Mouse (Mus musculus): ENCODE data around the gene Cracr2b. TPM values are rescaled to one million over a fixed set of nuclear protein-coding genes. Genes with fewer than 3 reads are reported as not detected.

Cracr2b gene
- polyA plus RNA-seq, 1 experiment from 2014 or later = 6.9 TPM

DNA sequence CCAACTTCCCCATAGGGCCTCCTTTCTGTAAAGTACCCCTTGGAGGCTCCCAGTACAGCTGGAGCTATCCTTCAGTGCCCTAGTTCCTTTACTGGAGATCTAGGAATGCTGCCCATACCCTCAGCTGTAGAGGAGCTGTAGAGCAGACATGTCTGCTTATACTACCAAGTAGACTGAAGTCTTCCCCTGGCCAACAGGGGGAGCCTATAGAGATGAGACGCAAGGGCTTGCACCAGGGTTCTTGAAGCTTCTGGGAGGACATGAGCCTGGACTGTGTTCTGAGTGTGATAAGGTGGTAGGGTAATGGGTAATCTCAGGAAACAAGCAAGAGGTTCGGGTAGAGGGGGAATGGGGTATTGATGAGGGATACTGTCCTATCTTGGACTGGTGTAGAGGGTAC is 30.3 kb downstream of the Cracr2b start:
- H3K27me3 ChIP-seq = no peaks in the 10 kb centered on the region
- no peak overlapping the region for H3K4me3 ChIP-seq
- no peaks in the 10 kb centered on the region for H3K9me3 ChIP-seq
- H3K4me1 ChIP-seq (replicated peaks) = peaks cover 14% of the 10 kb centered on the region
- 74% methylated on average over 2 of the region's 2 CpGs for WGBS
- H3K27ac ChIP-seq = no peak overlapping the region
- no peak for ATAC-seq (ENCODE audit: low FRiP score)
- no peak overlapping the region for H3K9ac ChIP-seq
- peaks cover 43% of the 10 kb centered on the region for H3K36me3 ChIP-seq
- H3K4me2 ChIP-seq = no peak overlapping the region

DNA sequence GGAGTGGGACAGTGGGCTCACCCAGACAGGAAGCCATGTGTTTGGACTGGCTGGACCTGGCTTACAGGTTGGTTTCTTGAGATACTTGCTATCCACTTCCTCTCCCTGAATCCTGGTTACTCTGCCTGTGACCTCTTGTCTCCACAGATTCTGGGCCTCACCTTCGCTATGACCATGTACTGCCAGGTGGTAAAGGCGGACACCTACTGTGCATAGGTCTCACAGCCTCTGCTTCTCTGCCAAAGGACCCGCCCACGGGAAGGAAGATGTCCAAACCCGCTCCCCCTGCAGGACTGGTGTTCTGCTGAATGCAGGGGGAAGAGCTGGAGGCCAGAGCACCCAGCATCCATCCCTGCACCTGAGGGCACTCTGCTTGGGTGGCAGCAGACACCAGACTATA is 31.8 kb downstream of the Cracr2b start:
- Histone ChIP-seq H3K4me3 (no peak overlapping the region), H3K27ac (no peak overlapping the region), H3K4me2 (no peak overlapping the region), H3K9me3 (no peaks in the 10 kb centered on the region), H3K36me3 (peaks cover 57% of the 10 kb centered on the region), H3K4me1 (replicated peaks) (no peaks in the 10 kb centered on the region), H3K27me3 (no peaks in the 10 kb centered on the region), H3K9ac (no peak overlapping the region)
- WGBS = 85% methylated on average over 5 of the region's 5 CpGs
- ATAC-seq (ENCODE audit: low FRiP score) = no peak

DNA sequence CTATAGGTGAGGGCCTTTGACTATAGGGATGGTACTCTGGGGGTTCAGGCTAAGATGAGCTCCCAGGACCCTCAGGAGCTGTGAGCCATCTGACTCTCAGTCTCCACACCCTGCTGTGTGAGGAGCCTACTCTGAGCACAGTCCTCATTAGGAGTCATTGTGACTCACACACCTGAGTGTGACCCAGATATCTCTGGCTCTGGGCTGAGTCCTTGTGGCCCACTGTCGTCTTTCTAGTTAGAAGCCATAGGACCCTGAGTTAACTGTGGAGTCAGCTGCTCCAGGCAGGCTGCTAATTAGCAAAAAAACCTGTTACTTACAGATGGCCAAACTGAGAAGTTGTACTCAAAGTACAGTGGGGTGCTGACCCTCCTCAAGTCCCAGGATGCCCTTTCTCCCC is 32.8 kb downstream of the Cracr2b start:
- Histone ChIP-seq H3K27me3 (no peaks in the 10 kb centered on the region), H3K27ac (no peak overlapping the region), H3K4me2 (no peak overlapping the region), H3K4me3 (no peak overlapping the region), H3K4me1 (replicated peaks) (no peaks in the 10 kb centered on the region), H3K36me3 (peaks cover 63% of the 10 kb centered on the region), H3K9ac (no peak overlapping the region), H3K9me3 (no peaks in the 10 kb centered on the region)
- 90% methylated on average over 1 of the region's 1 CpGs for WGBS
- ATAC-seq (ENCODE audit: low FRiP score) = no peak

DNA sequence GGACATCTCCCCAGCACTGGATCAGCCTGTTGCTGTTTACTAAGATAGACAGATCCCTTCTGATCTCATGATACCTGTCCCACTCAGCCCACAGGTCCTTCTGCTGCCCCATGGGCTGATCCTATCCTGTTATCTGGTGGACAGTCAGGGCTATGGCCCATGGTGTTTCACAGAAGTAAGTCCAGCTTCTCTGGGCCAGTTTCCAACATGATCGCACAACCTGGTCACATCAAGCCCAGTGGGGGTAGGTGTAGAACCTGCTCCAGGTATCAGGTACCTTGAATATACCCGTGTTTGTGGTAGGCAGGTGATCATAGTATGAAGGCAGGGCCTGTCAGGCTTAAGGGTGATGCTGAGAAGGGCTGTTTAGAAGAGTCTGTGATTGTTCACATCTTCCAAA is 34.5 kb downstream of the Cracr2b start:
- no peaks in the 10 kb centered on the region for H3K9me3 ChIP-seq
- no peak for ATAC-seq (ENCODE audit: low FRiP score)
- no peak overlapping the region for H3K9ac ChIP-seq
- no peak overlapping the region for H3K4me3 ChIP-seq
- no peaks in the 10 kb centered on the region for H3K27me3 ChIP-seq
- WGBS = 86% methylated on average over 2 of the region's 2 CpGs
- no peaks in the 10 kb centered on the region for H3K4me1 ChIP-seq (replicated peaks)
- H3K36me3 ChIP-seq = peaks cover 80% of the 10 kb centered on the region
- H3K4me2 ChIP-seq = no peak overlapping the region
- H3K27ac ChIP-seq = no peak overlapping the region

DNA sequence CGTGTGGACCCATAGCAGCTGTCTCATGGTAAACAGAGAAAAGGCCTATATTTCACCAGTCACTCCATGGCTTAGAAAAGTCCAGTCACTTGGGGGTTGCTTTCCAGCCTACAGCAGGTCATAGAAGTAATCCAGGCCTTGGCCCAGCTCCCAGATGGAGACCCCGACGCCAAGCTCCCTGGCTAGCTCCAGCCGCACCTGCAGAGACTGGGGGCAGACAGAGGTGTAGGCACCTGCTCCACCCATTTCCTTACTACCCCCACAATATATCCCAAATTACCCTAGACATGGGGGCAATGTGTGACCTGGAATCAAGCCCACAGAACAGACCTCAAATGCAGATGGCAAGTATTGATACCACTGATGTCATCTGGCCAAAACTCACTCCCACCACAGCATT is 35.0 kb downstream of the Cracr2b start:
- no peaks in the 10 kb centered on the region for H3K27me3 ChIP-seq
- H3K9ac ChIP-seq = no peak overlapping the region
- H3K36me3 ChIP-seq = peaks cover 83% of the 10 kb centered on the region
- no peaks in the 10 kb centered on the region for H3K4me1 ChIP-seq (replicated peaks)
- H3K4me2 ChIP-seq = no peak overlapping the region
- no peaks in the 10 kb centered on the region for H3K9me3 ChIP-seq
- ATAC-seq (ENCODE audit: low FRiP score) = no peak
- H3K4me3 ChIP-seq = no peak overlapping the region
- no peak overlapping the region for H3K27ac ChIP-seq
- 91% methylated on average over 4 of the region's 4 CpGs for WGBS

DNA sequence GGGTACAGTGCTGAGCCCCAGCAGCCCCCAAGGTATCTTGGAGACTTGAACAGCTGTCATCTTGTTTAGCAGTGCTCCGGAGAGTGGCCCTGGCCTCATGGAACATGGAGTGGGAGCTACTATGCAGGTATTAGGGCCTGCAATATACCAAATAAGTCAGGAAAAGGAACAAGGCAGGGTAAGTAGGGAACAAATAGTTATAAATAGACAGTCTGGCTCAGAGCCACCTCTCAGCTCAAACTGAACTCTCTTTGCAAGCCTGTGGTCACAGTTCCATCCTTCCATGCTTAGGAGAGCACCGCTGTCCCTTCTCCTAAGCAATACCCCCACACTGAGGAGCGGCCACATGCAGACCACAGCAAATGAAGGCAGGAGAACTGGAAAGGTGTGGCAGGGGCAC is 36.7 kb downstream of the Cracr2b start:
- H3K9ac ChIP-seq = no peak overlapping the region
- H3K4me3 ChIP-seq = no peak overlapping the region
- 100% methylated on average over 3 of the region's 3 CpGs for WGBS
- H3K36me3 ChIP-seq = peaks cover 81% of the 10 kb centered on the region
- H3K4me2 ChIP-seq = no peak overlapping the region
- no peaks in the 10 kb centered on the region for H3K4me1 ChIP-seq (replicated peaks)
- no peak for ATAC-seq (ENCODE audit: low FRiP score)
- H3K9me3 ChIP-seq = no peaks in the 10 kb centered on the region
- H3K27me3 ChIP-seq = no peaks in the 10 kb centered on the region
- H3K27ac ChIP-seq = no peak overlapping the region

DNA sequence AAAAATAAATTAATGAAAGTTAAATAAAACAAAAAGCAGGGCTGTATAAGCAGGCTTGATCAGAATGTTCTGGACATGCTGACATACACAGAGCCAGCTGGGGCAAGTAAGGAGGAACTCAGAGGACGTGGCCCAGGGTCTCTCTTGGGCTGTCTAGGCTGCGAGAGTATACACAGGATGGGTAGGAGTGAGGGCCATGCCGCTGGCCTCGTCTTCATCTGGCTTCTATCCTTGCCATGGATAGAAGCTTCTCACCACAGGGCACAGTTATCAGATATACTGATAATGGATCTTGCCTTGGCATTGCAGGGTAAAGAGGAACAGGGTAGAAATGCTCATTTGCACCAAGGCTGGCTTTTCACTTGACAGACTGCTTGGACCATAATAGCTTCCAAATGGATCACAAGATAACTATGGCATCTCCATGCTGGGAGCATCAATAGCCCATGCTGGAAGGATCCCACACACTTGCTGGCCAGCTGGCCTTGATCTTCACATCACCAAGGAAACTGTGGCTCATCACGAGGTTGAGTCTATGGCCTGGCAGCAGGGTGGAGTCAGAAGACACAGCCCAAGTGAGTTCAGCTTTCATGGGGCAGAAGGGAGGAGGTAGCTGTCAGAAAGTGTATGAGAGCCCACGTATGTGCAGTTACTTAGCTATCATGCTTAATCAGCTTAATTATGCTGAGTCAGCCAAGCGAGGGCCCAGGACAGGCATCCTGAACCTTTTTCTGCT is 41.1 kb downstream of the Cracr2b start:
- Histone ChIP-seq H3K4me3 (no peak overlapping the region), H3K36me3 (peaks cover 53% of the 10 kb centered on the region), H3K27ac (no peak overlapping the region), H3K27me3 (no peaks in the 10 kb centered on the region), H3K4me2 (no peak overlapping the region), H3K4me1 (replicated peaks) (no peaks in the 10 kb centered on the region), H3K9ac (no peak overlapping the region), H3K9me3 (no peaks in the 10 kb centered on the region)
- 87% methylated on average over 7 of the region's 7 CpGs for WGBS
- no peak for ATAC-seq (ENCODE audit: low FRiP score)

DNA sequence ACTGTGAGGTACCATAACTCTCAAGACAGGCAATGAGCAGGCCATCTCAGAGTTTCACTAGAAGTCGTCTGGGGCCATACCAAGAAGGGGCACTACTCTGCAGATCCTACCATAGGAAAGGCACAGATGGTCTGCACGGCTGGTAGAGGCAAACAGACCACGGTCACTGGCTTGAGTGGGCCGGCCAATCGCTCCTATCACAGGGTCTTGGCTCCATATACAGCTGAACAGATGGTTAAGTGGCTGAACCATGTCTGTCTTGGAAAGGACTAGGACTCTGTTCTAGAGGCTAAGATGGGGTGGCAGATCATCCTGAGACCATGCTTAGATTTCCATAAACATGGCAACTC is 41.6 kb downstream of the Cracr2b start:
- no peak overlapping the region for H3K27ac ChIP-seq
- no peak overlapping the region for H3K4me3 ChIP-seq
- no peaks in the 10 kb centered on the region for H3K4me1 ChIP-seq (replicated peaks)
- H3K9ac ChIP-seq = no peak overlapping the region
- peaks cover 48% of the 10 kb centered on the region for H3K36me3 ChIP-seq
- H3K4me2 ChIP-seq = no peak overlapping the region
- no peaks in the 10 kb centered on the region for H3K9me3 ChIP-seq
- ATAC-seq (ENCODE audit: low FRiP score) = no peak
- WGBS = 92% methylated on average over 5 of the region's 5 CpGs
- no peaks in the 10 kb centered on the region for H3K27me3 ChIP-seq

DNA sequence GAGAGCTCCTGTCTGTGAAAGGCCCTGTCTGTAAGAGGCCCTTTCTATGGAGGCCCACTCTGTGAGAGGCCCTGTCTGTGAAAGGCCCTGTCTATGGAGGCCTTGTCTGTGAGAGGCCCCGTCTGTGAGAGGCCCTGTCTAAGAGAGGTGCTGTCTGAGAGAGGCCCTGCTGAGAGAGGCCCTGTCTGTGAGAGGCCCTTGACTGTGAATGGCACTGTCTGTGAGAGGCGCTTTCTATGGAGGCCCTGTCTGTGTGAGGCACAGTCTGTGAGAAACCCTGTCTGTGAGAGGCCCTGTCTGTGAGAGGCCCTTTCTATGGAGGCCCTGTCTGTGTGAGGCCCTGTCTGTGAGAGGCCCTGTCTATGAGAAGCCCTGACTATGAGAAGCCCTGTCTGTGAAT is 45.4 kb downstream of the Cracr2b start:
- no peaks in the 10 kb centered on the region for H3K4me1 ChIP-seq (replicated peaks)
- H3K4me3 ChIP-seq = no peak overlapping the region
- no peaks in the 10 kb centered on the region for H3K9me3 ChIP-seq
- H3K27me3 ChIP-seq = no peaks in the 10 kb centered on the region
- ATAC-seq (ENCODE audit: low FRiP score) = no peak
- H3K4me2 ChIP-seq = no peak overlapping the region
- peaks cover 45% of the 10 kb centered on the region for H3K36me3 ChIP-seq
- no peak overlapping the region for H3K27ac ChIP-seq
- H3K9ac ChIP-seq = no peak overlapping the region
- WGBS = 78% methylated on average over 2 of the region's 2 CpGs

DNA sequence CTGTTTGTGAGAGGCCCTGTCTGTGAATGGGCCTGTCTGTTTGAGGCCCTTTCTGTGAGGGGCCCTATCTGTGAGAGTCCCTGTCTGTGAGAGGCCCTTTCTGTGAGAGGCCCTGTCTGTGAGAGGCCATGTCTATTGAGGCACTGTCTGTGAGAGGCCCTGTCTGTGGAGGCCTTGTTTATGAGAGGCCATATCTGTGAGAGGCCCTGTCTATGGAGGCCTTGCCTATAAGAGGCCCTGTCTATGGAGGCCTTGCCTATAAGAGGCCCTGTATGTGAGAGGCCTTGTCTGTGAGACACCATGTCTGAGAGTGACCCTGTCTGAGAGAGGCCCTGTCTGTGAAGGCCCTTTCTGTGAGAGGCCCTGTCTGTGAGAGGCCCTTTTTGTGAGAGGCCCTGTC is 47.3 kb downstream of the Cracr2b start:
- Histone ChIP-seq H3K9me3 (no peaks in the 10 kb centered on the region), H3K27ac (peak overlapping the region; percentile 30), H3K27me3 (no peaks in the 10 kb centered on the region), H3K4me3 (no peak overlapping the region), H3K4me2 (no peak overlapping the region), H3K36me3 (peaks cover 45% of the 10 kb centered on the region), H3K9ac (no peak overlapping the region), H3K4me1 (replicated peaks) (no peaks in the 10 kb centered on the region)
- no peak for ATAC-seq (ENCODE audit: low FRiP score)

DNA sequence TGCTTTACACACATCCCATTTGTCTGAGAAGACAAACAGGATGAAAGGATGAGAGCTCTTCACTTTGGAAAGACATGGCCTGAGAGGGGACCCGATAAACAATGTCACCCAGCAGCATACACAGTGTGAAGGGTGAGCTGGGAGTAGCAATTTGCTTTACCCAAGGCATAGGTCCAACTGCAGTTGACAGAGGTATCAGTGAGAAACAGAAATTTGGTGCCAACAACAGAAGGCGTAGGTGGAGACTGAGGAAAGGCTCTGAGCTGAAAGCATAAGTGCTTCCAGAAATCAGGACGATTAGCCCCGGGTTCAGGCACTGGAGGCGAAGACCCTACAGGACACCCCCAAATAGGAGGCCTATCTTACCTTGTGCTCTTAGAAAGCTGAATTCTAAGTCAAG is 49.3 kb downstream of the Cracr2b start:
- Histone ChIP-seq H3K4me3 (no peak overlapping the region), H3K27me3 (no peaks in the 10 kb centered on the region), H3K27ac (no peak overlapping the region), H3K9me3 (no peaks in the 10 kb centered on the region), H3K36me3 (peaks cover 58% of the 10 kb centered on the region), H3K4me2 (no peak overlapping the region), H3K9ac (no peak overlapping the region), H3K4me1 (replicated peaks) (no peaks in the 10 kb centered on the region)
- no peak for ATAC-seq (ENCODE audit: low FRiP score)
- 92% methylated on average over 5 of the region's 5 CpGs for WGBS

DNA sequence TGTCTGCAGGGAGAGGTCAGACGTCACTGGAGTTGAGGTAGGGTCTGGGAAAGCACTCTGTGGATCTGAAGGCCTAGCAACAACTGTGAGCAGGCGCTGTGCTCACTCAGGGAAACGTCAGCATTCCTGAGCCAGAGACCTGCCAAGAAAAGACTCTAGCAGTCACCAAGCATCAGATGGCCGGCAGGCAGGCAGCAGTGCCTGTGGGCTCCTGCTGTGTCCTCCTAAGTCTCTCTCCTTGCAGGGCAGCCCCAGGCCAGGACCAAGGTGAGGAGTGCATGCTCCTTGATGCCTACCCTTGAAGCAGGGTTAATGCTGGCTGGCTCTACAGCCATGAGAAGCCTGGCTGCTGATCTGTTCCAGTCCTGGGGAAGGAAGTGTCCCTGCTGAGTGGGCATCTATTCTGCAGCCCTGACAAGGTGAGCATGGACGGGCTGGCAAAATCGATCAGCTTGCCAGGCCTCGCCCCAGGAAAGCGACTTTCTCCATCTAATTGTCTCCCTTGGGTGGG is 49.8 kb downstream of the Cracr2b start:
- Histone ChIP-seq H3K9me3 (no peaks in the 10 kb centered on the region), H3K4me2 (no peak overlapping the region), H3K27ac (no peak overlapping the region), H3K36me3 (peaks cover 64% of the 10 kb centered on the region), H3K4me1 (replicated peaks) (no peaks in the 10 kb centered on the region), H3K27me3 (no peaks in the 10 kb centered on the region), H3K4me3 (no peak overlapping the region), H3K9ac (no peak overlapping the region)
- ATAC-seq (ENCODE audit: low FRiP score) = no peak
- WGBS = 73% methylated on average over 8 of the region's 8 CpGs
